Mouse (Mus musculus): ENCODE measurements around the gene Fbxo4. TPM values are rescaled to one million over a fixed set of nuclear protein-coding genes. Genes with fewer than 3 reads are reported as not detected.

The Fbxo4 gene
- polyA plus RNA-seq, 1 experiment: 15.6 TPM

DNA sequence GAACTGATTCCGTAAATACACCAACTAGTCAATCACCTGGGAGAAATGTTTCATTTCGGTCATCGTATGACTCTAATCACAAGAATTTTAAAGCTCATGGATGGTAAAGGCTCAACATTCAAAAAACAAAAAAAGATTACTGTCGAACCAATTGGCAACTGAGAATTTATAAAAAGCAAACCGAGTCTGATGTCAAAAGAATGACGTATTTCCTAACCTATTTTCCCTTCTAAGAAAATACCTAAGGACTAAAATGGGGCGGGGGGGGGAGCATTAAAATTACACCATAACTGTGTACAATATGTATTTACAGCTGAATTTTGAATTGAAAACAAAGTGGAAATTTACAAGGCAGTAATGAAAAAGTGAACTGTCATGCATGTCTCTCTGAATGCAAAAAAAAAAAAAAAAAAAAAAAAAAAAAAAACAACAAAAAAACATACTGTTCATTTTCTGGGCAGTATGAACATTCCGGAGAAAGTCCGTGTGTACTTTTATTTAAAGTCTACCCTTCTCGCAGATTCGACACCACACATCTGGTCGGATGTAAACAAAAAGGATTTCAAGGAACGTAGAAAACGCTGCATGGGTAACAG, 15.6 kb upstream of the Fbxo4 start:
- 16% methylated on average over 14 of the region's 14 CpGs for WGBS
- Histone ChIP-seq H3K4me3 (replicated peaks; ENCODE audit: control insufficient read depth, low read depth, low read length) (peak overlapping the region; percentile 80), H3K27ac (ENCODE audit: control insufficient read depth, insufficient read depth, low read depth, low read length, poor library complexity) (peak overlapping the region; percentile 96), H3K4me1 (ENCODE audit: control insufficient read depth, insufficient read depth, low read length) (no peaks in the 10 kb centered on the region; the same call in 1 of the 2 replicates)
- TF ChIP-seq POLR2A (IDR thresholded peaks at IDR 0.05; ENCODE audit: borderline replicate concordance, control insufficient read depth, low read depth, low read length) (no peak), CTCF (IDR thresholded peaks at IDR 0.05; ENCODE audit: control insufficient read depth, insufficient read depth, low read length) (no peak)

DNA sequence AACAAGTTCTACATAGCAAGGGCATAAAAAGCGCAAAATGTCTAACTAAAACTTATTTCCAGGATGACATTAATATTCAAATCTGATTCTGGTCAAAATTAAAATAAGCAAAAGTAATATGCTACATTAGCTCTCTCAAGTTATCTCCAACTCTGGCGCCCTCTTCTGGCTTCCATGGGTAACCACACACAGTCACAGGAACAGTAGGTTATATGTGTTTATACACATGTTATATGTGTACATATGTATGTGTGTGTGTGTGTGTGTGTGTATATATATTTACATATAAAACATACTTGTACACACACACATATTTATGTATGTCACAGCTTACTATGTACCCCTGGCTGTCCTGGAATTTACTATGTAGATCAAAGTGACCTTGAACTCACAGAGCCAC, 8.6 kb upstream of the Fbxo4 start:
- Histone ChIP-seq H3K27ac (ENCODE audit: control insufficient read depth, insufficient read depth, low read depth, low read length, poor library complexity) (no peak overlapping the region), H3K4me3 (replicated peaks; ENCODE audit: control insufficient read depth, low read depth, low read length) (no peak overlapping the region), H3K4me1 (ENCODE audit: control insufficient read depth, insufficient read depth, low read length) (no peaks in the 10 kb centered on the region; the same call in 1 of the 2 replicates)
- no peak for TF ChIP-seq POLR2A (IDR thresholded peaks at IDR 0.05; ENCODE audit: borderline replicate concordance, control insufficient read depth, low read depth, low read length)
- TF ChIP-seq CTCF (IDR thresholded peaks at IDR 0.05; ENCODE audit: control insufficient read depth, insufficient read depth, low read length): no peak
- WGBS: 60% methylated on average over 2 of the region's 2 CpGs

DNA sequence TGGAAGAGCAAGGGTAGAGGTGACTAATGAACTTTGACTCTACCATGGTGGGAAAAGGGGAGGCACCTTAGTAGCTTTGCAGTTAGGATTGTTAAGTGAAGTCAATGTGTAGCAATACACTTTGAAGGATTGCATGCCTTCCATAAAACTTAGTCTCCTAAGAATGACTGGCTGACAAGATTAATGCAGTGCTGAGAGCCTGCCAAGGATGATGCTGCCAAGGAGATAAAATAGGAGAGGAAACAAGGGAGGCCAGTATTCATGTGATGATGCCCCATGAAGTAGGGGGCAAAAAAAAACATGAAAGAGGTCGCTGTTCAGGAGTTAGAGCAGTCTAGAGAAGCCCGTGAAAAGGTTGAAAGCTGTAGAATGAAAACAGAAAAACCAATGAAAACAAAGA, 5.5 kb upstream of the Fbxo4 start:
- Histone ChIP-seq H3K27ac (ENCODE audit: control insufficient read depth, insufficient read depth, low read depth, low read length, poor library complexity) (no peak overlapping the region), H3K4me1 (ENCODE audit: control insufficient read depth, insufficient read depth, low read length) (no peaks in the 10 kb centered on the region; the same call in 1 of the 2 replicates), H3K4me3 (replicated peaks; ENCODE audit: control insufficient read depth, low read depth, low read length) (no peak overlapping the region)
- TF ChIP-seq CTCF (IDR thresholded peaks at IDR 0.05; ENCODE audit: control insufficient read depth, insufficient read depth, low read length): no peak
- no peak for TF ChIP-seq POLR2A (IDR thresholded peaks at IDR 0.05; ENCODE audit: borderline replicate concordance, control insufficient read depth, low read depth, low read length)
- 95% methylated on average over 2 of the region's 2 CpGs for WGBS

DNA sequence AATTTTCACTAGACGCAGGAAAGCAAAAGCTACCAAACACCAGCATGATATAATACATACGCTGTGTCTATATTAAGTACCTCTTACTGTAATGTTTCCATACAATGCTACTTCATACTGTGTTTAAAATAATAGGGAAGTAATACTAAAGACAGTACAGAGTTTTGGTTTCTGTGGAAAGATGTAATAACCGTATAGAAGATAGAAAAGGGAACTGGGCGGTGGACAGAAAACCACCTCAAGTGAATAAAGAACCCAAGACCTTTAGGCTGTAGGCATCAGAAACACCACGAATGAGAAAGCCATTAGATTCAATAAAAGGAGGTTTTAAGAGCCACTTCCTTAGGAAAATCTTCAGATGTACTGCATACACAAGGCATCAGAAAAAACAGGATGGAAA, 3.4 kb upstream of the Fbxo4 start:
- 32% methylated on average over 5 of the region's 5 CpGs for WGBS
- TF ChIP-seq POLR2A (IDR thresholded peaks at IDR 0.05; ENCODE audit: borderline replicate concordance, control insufficient read depth, low read depth, low read length) (no peak), CTCF (IDR thresholded peaks at IDR 0.05; ENCODE audit: control insufficient read depth, insufficient read depth, low read length) (no peak)
- Histone ChIP-seq H3K4me1 (ENCODE audit: control insufficient read depth, insufficient read depth, low read length) (no peaks in the 10 kb centered on the region; the same call in 1 of the 2 replicates), H3K4me3 (replicated peaks; ENCODE audit: control insufficient read depth, low read depth, low read length) (no peak overlapping the region), H3K27ac (ENCODE audit: control insufficient read depth, insufficient read depth, low read depth, low read length, poor library complexity) (no peak overlapping the region)

DNA sequence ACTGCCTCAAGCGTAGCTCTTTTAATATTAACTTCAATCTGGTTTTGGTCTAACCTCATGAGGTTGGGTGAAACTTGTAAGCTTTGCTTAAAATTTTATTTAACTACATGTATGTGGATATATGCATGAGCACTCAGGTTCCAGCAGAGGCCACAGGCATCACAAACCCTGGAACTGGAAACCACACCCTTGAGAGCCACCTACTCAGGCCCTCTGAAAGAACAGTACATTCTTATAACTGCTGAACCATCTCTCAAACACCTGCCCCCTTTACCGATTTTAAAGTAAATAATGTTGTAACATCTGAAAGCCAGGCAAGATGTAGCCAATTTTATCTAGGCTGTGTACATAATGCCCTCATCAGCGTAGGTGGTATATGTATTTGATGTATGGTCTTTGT, 498 bp upstream of the Fbxo4 start:
- H3K4me3 ChIP-seq (replicated peaks; ENCODE audit: control insufficient read depth, low read depth, low read length): no peak overlapping the region
- H3K27ac ChIP-seq (ENCODE audit: control insufficient read depth, insufficient read depth, low read depth, low read length, poor library complexity): peak overlapping the region; percentile 99; the same call in 1 of the 2 replicates
- whole genome bisulfite sequencing: 61% methylated on average over 3 of the region's 3 CpGs
- H3K4me1 ChIP-seq (ENCODE audit: control insufficient read depth, insufficient read depth, low read length): no peaks in the 10 kb centered on the region; the same call in 1 of the 2 replicates
- TF ChIP-seq POLR2A (IDR thresholded peaks at IDR 0.05; ENCODE audit: borderline replicate concordance, control insufficient read depth, low read depth, low read length) (no peak), CTCF (IDR thresholded peaks at IDR 0.05; ENCODE audit: control insufficient read depth, insufficient read depth, low read length) (no peak)

DNA sequence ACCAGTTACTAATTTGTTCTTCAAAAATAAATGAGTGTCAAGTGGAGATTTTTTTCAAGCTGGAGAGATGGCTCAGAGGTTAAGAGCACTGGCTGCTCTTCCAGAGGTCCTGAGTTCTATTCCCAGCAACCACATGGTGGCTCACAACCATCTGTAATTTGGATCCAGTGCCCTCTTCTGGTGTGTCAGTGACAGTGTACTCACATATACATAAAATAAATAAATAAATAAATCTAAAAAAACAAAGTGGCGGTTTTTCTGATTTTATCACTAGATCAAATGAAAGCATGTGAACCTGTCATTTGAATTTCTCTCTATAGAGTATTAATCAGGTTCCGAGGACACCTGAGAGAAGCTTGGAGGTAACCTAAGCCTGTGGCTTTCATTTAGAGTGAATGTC, 1.1 kb downstream of the Fbxo4 start:
- Histone ChIP-seq H3K4me1 (ENCODE audit: control insufficient read depth, insufficient read depth, low read length) (no peaks in the 10 kb centered on the region; the same call in 1 of the 2 replicates), H3K4me3 (replicated peaks; ENCODE audit: control insufficient read depth, low read depth, low read length) (no peak overlapping the region), H3K27ac (ENCODE audit: control insufficient read depth, insufficient read depth, low read depth, low read length, poor library complexity) (no peak overlapping the region)
- TF ChIP-seq POLR2A (IDR thresholded peaks at IDR 0.05; ENCODE audit: borderline replicate concordance, control insufficient read depth, low read depth, low read length) (no peak), CTCF (IDR thresholded peaks at IDR 0.05; ENCODE audit: control insufficient read depth, insufficient read depth, low read length) (no peak)
- WGBS: 82% methylated on average over 2 of the region's 2 CpGs

DNA sequence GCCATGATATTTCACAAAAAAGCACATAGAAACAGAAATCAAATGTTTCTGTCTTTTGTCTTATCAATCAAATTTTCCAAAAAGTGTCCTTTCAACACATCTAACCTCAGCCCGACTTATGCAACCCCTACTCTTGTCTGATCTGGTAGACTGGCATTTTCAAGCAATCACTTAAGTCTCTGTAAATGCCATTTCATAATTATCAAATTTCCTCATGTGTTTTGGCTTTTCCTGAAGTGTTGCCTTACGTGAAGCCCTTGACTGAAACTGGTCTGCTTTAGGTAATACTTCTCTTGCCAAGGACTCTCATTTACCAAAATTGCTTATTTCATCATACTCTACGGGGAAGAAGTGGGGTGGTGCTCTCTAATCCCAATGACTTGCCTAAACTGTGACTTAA, 6.1 kb downstream of the Fbxo4 start:
- WGBS: 48% methylated on average over 3 of the region's 3 CpGs
- Histone ChIP-seq H3K27ac (ENCODE audit: control insufficient read depth, insufficient read depth, low read depth, low read length, poor library complexity) (no peak overlapping the region), H3K4me1 (ENCODE audit: control insufficient read depth, insufficient read depth, low read length) (no peaks in the 10 kb centered on the region), H3K4me3 (replicated peaks; ENCODE audit: control insufficient read depth, low read depth, low read length) (no peak overlapping the region)
- TF ChIP-seq POLR2A (IDR thresholded peaks at IDR 0.05; ENCODE audit: borderline replicate concordance, control insufficient read depth, low read depth, low read length): no peak
- TF ChIP-seq CTCF (IDR thresholded peaks at IDR 0.05; ENCODE audit: control insufficient read depth, insufficient read depth, low read length): no peak

DNA sequence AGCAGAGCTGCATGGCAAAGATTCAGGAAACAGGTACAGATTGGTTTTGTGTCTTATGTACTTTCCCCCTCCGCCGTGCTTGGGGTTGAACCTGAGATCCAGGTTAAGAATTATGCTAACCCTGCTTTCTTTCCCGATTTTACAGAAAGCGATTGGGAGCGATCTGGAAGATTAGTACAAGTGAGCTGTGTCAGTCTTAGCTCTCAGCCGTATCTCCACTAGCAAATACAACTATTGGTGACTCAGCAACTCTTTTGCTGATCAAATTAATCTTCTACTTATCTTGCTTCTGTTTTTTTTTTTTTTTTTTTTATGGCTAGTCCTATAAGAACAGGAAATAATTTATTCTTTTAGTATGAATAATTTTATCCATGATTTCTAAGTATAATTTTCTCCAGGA, 9.2 kb downstream of the Fbxo4 start:
- WGBS: 86% methylated on average over 6 of the region's 6 CpGs
- TF ChIP-seq CTCF (IDR thresholded peaks at IDR 0.05; ENCODE audit: control insufficient read depth, insufficient read depth, low read length) (no peak), POLR2A (IDR thresholded peaks at IDR 0.05; ENCODE audit: borderline replicate concordance, control insufficient read depth, low read depth, low read length) (no peak)
- Histone ChIP-seq H3K4me3 (replicated peaks; ENCODE audit: control insufficient read depth, low read depth, low read length) (no peak overlapping the region), H3K27ac (ENCODE audit: control insufficient read depth, insufficient read depth, low read depth, low read length, poor library complexity) (no peak overlapping the region), H3K4me1 (ENCODE audit: control insufficient read depth, insufficient read depth, low read length) (no peaks in the 10 kb centered on the region)

DNA sequence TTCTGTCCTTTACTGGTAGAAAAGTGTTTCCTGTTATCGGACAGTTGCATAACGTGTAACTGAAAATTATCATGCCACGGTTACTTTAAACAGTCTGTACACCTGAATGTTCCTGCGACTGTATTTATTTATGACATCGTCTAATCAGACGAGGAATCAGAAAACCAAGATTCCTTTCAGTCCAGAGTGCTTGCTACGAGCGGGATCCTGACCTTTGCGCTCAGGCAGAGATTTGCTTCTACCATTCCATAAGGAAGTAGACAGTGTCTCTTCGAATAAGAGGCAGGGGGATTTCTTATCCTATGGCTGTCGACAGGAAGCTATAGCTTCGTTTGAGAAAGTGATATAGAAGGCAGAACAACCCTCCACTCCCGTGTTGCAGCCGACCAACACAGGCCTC, 9.6 kb downstream of the Fbxo4 start:
- Histone ChIP-seq H3K4me3 (replicated peaks; ENCODE audit: control insufficient read depth, low read depth, low read length) (no peak overlapping the region), H3K4me1 (ENCODE audit: control insufficient read depth, insufficient read depth, low read length) (no peaks in the 10 kb centered on the region), H3K27ac (ENCODE audit: control insufficient read depth, insufficient read depth, low read depth, low read length, poor library complexity) (no peak overlapping the region)
- 80% methylated on average over 14 of the region's 14 CpGs for WGBS
- TF ChIP-seq POLR2A (IDR thresholded peaks at IDR 0.05; ENCODE audit: borderline replicate concordance, control insufficient read depth, low read depth, low read length): no peak
- no peak for TF ChIP-seq CTCF (IDR thresholded peaks at IDR 0.05; ENCODE audit: control insufficient read depth, insufficient read depth, low read length)

Measured in bone marrow, adult 2 months (tissue).